Mouse (Mus musculus): ENCODE data around the gene Gdnf. TPM values are rescaled to one million over a fixed set of nuclear protein-coding genes. Genes with fewer than 3 reads are reported as not detected.

The Gdnf gene
- under 1 TPM in 1 of 2 experiments, not detected in 1; 0.07 TPM for polyA plus RNA-seq (2017; shearing (Covaris generic))

GRCm38 (mm10) chr15:7810556-7811252, at the start of gene Gdnf:
TSS of gene Gdnf (plus strand) at chr15:7810846.

Data from inflammation-experienced regulatory T-cells (primary cell).